Mouse (Mus musculus) hindbrain, embryonic 11.5 days (tissue): ENCODE results near the gene Itga4. TPM values are rescaled to one million over a fixed set of nuclear protein-coding genes. Genes with fewer than 3 reads are reported as not detected.
A peak's percentile ranks its signal among the peaks of the same experiment; 100 is the strongest.

Source experiments
- ATAC-seq: fragments of 200-750 bp; cut with Nextera tagmentation; 2 replicates; pipeline ENCODE4 v1.8.0; 2017; ENCODE audit warnings: mild to moderate bottlenecking, moderate TSS enrichment, moderate library complexity; ENCODE audit not compliant: low FRiP score
- DNase-seq: peaks from one replicate; pipeline ENCODE4 v3.0.0-alpha.2; 2015; ENCODE audit warnings: low spot score
- H3K27ac ChIP-seq: fragments of 300-500 bp; sonication (generic); 2 replicates; pipeline ENCODE4 v1.5.1; 2014; ENCODE audit warnings: mild to moderate bottlenecking, low read depth, low read length
- H3K27me3 ChIP-seq: fragments of 300-500 bp; sonication (generic); 2 replicates; pipeline ENCODE4 v1.6.1; 2014; ENCODE audit warnings: mild to moderate bottlenecking, low read length, moderate library complexity, mixed read lengths; ENCODE audit not compliant: control insufficient read depth, insufficient read depth
- H3K36me3 ChIP-seq: fragments of 300-500 bp; sonication (generic); 2 replicates; pipeline ENCODE4 v1.6.1; 2014; ENCODE audit warnings: mild to moderate bottlenecking, low read length, moderate library complexity, mixed read lengths; ENCODE audit not compliant: control insufficient read depth, insufficient read depth
- H3K4me1 ChIP-seq: fragments of 300-500 bp; sonication (generic); replicated peaks from 2 replicates; pipeline ENCODE4 v1.6.1; 2014; ENCODE audit warnings: low read length, mixed read lengths; ENCODE audit not compliant: control insufficient read depth, insufficient read depth
- H3K4me2 ChIP-seq: fragments of 300-500 bp; sonication (generic); replicated peaks from 2 replicates; pipeline ENCODE4 v1.6.1; 2014; ENCODE audit warnings: mild to moderate bottlenecking, low read depth, low read length
- H3K4me3 ChIP-seq: fragments of 300-500 bp; sonication (generic); 2 replicates; pipeline ENCODE4 v1.5.1; 2014; ENCODE audit warnings: low read depth, low read length
- H3K9ac ChIP-seq: fragments of 300-500 bp; sonication (generic); 2 replicates; pipeline ENCODE4 v1.6.1; 2014; ENCODE audit warnings: low read depth, low read length
- H3K9me3 ChIP-seq: fragments of 300-500 bp; sonication (generic); 2 replicates; pipeline ENCODE4 v1.6.1; 2016; ENCODE audit warnings: low read length; ENCODE audit not compliant: control insufficient read depth
- WGBS: fragments of 180-500 bp; shearing (Covaris S2); extraction: QIAGEN DNeasy Blood & Tissue Kit; methylation state at CpG from one replicate; pipeline ENCODE4 v1.1.7; 2014; 5-methylcytosine and 5-hydroxymethylcytosine counted together
- polyA plus RNA-seq: library from polyadenylated mRNA; unstranded; fragments of >200 nt; fragmentation: Nextera tagmentation; extraction: Ambion mirVana; gene quantifications from 2 replicates; pipeline ENCODE4 v1.2.1, GENCODE M21; 2014

The Itga4 gene
- polyA plus RNA-seq, 1 experiment from 2014 or later: 9.0 TPM

DNA sequence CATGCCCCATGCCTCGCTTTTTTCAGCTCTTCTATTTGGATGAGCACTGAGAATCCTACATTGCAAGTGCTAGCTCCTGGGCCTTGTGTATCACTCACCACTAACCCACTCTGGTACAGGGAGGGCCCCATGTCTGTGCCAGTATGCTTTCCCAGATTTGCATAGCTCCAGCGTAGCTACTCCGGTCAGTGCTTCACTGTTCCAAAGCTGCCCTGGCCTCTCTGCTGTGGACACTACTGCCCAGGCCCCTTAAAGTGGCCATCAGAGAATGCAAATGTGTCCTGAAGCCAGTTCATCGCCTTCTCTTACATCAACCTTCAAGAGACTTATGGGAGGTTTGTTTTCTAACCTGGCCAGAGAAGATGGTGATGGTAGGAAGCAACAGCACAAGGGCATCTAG lies 114.7 kb downstream of the Itga4 start:
- H3K27ac ChIP-seq: no peak overlapping the region
- DNase-seq: no peak
- no peaks in the 10 kb centered on the region for H3K9me3 ChIP-seq
- H3K36me3 ChIP-seq: no peaks in the 10 kb centered on the region
- no peak overlapping the region for H3K4me2 ChIP-seq
- 77% methylated on average over 4 of the region's 4 CpGs for WGBS
- no peak overlapping the region for H3K4me3 ChIP-seq
- no peaks in the 10 kb centered on the region for H3K4me1 ChIP-seq
- ATAC-seq: no peak
- no peaks in the 10 kb centered on the region for H3K27me3 ChIP-seq
- no peak overlapping the region for H3K9ac ChIP-seq

GRCm38 (mm10) chr2:79370711-79371312 lies 115.6 kb downstream of the Itga4 start:
- Histone ChIP-seq H3K27ac (no peak overlapping the region), H3K27me3 (no peaks in the 10 kb centered on the region), H3K4me3 (no peak overlapping the region), H3K4me1 (no peaks in the 10 kb centered on the region), H3K4me2 (no peak overlapping the region), H3K9me3 (no peaks in the 10 kb centered on the region), H3K36me3 (no peaks in the 10 kb centered on the region), H3K9ac (no peak overlapping the region)
- WGBS: 84% methylated on average over 9 of the region's 9 CpGs
- ATAC-seq (no peak), DNase-seq (no peak)

DNA sequence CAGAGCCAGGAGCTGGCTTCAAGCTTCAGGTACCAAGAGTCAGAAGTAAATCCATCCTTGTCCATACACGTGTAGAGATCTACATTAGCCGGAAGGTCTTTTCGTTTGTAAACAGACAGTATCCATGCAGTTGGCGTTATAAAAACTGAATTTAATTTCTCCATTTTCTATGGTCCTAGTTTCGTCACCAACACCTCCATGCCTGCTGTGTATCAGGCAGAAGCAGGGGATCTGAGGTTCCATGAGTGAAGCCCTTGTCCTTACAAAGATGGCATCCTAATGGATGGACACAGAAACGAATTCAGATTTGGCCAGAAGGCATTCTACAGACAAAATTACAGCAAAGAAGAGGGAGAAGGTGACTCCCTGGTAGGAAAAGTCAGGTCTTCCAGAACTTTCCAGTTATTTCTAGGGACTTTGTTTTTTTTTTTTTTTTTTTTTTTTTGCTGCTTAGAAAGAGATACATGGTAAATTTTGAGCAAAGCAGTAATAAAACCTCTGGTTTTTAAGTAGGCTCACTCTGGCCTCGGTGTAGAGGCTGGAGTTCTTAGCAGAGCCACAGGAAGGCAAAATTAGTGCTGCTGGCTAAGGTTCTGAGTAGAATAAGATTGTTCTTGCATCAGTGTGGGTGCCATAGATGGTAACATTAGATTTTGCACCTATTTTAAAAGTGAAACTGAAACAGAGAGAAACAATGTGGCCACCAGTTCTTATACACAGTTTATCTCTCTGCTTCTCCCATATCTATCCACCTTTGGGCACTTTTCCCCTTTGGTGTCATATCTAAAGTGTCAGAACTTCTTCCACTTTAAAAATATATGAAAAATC lies 116.3 kb downstream of the Itga4 start:
- Histone ChIP-seq H3K9me3 (no peaks in the 10 kb centered on the region), H3K4me2 (no peak overlapping the region), H3K9ac (no peak overlapping the region), H3K27me3 (no peaks in the 10 kb centered on the region), H3K27ac (no peak overlapping the region), H3K36me3 (no peaks in the 10 kb centered on the region), H3K4me1 (no peaks in the 10 kb centered on the region), H3K4me3 (no peak overlapping the region)
- ATAC-seq: no peak
- no peak for DNase-seq
- WGBS: 93% methylated on average over 7 of the region's 7 CpGs

GRCm38 (mm10) chr2:79372154-79372467 lies 116.9 kb downstream of the Itga4 start:
- Histone ChIP-seq H3K4me3 (no peak overlapping the region), H3K9me3 (no peaks in the 10 kb centered on the region), H3K36me3 (no peaks in the 10 kb centered on the region), H3K9ac (no peak overlapping the region), H3K4me2 (no peak overlapping the region), H3K27me3 (no peaks in the 10 kb centered on the region), H3K4me1 (no peaks in the 10 kb centered on the region), H3K27ac (no peak overlapping the region)
- no peak for DNase-seq
- WGBS: 82% methylated on average over 2 of the region's 2 CpGs
- ATAC-seq: no peak

DNA sequence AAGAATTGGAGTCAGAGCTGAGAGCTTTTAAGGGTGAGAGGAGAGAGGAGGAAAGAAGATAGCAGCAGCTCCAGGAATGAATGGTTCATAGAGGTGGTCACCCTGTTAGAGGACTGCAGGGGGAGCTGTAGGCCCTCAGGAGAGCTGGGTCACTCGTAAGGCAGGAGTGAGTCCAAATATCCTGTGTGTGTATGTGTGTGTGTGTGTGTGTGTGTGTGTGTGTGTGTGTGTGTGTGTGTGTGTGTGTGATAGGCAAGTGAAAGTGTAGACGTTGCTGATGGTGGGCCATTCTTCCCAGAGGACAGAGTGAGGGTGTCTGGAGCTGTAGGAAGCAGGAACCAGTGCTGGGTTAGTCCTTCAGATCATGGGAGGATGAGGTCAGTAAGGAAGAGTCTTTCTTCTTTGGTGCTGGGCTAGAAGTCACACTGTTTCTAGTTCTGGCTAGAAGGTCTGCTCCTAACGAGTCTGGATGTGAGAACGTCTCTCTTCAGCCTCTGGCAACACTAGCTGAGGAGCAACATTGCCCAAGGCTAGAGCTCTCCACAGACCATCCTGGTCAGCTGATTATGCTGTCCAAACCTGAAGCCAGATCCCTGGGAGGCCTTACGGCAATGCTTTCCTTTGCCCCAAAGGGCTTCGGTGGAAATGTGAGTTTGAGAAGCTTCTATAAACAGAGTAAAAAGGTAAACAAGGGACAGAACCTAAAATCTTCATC lies 117.4 kb downstream of the Itga4 start:
- DNase-seq (peak; percentile 55), ATAC-seq (peak; percentile 69)
- no peaks in the 10 kb centered on the region for H3K36me3 ChIP-seq
- no peaks in the 10 kb centered on the region for H3K4me1 ChIP-seq
- no peak overlapping the region for H3K9ac ChIP-seq
- no peak overlapping the region for H3K27ac ChIP-seq
- H3K4me3 ChIP-seq: no peak overlapping the region
- no peaks in the 10 kb centered on the region for H3K27me3 ChIP-seq
- 42% methylated on average over 6 of the region's 6 CpGs for WGBS
- H3K9me3 ChIP-seq: no peaks in the 10 kb centered on the region
- no peak overlapping the region for H3K4me2 ChIP-seq

- ATAC-seq: peak; percentile 49; the same call in 1 of the 2 replicates
- DNase-seq: no peak
- Histone ChIP-seq H3K9ac (no peak overlapping the region), H3K9me3 (no peaks in the 10 kb centered on the region), H3K27ac (peak overlapping the region; percentile 25; the same call in 1 of the 2 replicates), H3K27me3 (no peaks in the 10 kb centered on the region), H3K4me3 (no peak overlapping the region), H3K4me1 (no peaks in the 10 kb centered on the region), H3K4me2 (no peak overlapping the region), H3K36me3 (no peaks in the 10 kb centered on the region)
- 49% methylated on average over 8 of the region's 8 CpGs for WGBS
These were observed 123.3 kb downstream of the Itga4 start for GRCm38 (mm10) chr2:79378346-79379086.

DNA sequence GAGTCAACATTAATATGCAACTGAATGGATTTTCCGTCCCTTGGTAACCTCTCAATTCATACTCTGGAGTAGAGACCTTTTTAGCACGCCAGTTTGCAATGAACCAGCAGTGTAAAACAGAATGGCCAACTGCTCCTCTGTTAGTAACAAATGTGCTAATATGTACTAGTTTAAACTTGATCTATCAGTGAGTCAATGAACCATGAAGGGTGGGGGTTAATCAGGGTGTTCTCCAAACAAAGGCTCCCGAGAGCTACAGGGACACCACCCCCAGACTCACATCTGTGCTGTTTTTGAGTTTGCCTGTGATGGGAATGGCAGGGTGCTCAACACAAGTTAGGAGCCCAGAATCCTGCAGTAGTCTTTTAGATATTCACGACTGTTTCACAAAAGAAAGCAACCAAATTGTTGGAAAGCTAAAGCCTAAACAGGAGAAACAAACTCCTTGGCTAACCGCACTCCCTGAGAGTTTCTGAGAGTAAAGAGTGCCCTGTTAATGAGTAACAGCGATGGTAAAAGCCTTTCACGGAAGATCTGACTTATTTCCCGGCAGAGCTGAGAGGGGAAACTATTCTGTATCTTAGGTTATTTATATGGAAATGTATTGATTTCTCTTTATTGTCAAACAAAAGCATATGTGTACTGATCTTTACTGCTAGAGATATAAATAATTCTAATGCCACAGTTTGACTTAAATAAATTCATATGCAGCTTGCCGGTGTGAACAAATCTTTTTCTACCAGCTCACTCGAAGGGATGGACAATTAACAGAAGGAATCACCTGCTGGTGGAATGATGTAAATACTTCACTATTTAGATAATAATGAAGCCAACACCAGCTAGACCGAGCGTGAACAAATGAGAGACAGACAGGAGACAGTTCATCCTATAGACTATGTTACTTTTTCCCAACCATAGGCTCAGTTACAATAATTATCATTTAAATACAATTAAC lies 124.1 kb downstream of the Itga4 start:
- ATAC-seq: peak; percentile 82

More for the DNA sequence above, 124.1 kb downstream of the Itga4 start:
- no peak overlapping the region for H3K4me3 ChIP-seq
- peak; percentile 56 for DNase-seq
- H3K4me1 ChIP-seq: no peaks in the 10 kb centered on the region
- H3K9me3 ChIP-seq: no peaks in the 10 kb centered on the region
- no peaks in the 10 kb centered on the region for H3K27me3 ChIP-seq
- no peak overlapping the region for H3K4me2 ChIP-seq
- no peaks in the 10 kb centered on the region for H3K36me3 ChIP-seq
- no peak overlapping the region for H3K9ac ChIP-seq
- H3K27ac ChIP-seq: peak overlapping the region; percentile 44; the same call in 1 of the 2 replicates
- WGBS: 21% methylated on average over 12 of the region's 12 CpGs
